Mouse (Mus musculus): ENCODE data around the gene Chmp6. TPM values are rescaled to one million over a fixed set of nuclear protein-coding genes. Genes with fewer than 3 reads are reported as not detected.

Chmp6 gene
- total and polyA plus RNA-seq, 3 experiments: 50.3 to 70.6 (median 59.7) TPM

- Histone ChIP-seq H3K4me3 (replicated peaks in 1 of 3; ENCODE audit: low read depth in 2 of 3, low read length in 2 of 3, poor library complexity in 1 of 3) (no peak overlapping the region), H3K4me1 (ENCODE audit: control insufficient read depth in 1 of 2, insufficient read depth in 2 of 2) (peaks cover 25 to 59% of the 10 kb centered on the region in 2 experiments), H3K36me3 (replicated peaks in 1 of 2; ENCODE audit: control insufficient read depth in 1 of 2, insufficient read depth in 1 of 2, low read length in 1 of 2) (peaks cover 0 to 2% of the 10 kb centered on the region in 2 experiments), H3K4me2 (ENCODE audit: insufficient read depth, low read depth, poor library complexity, severe bottlenecking) (peak overlapping the region; percentile 12), H3K27me3 (replicated peaks) (no peaks in the 10 kb centered on the region), H3K27ac (ENCODE audit: insufficient read depth, low read depth) (no peak overlapping the region), H3K9me3 (replicated peaks; ENCODE audit: low read length) (no peaks in the 10 kb centered on the region), H3K9ac (ENCODE audit: insufficient read depth, low read depth) (no peak overlapping the region), H3K79me2 (replicated peaks; ENCODE audit: control insufficient read depth, extremely low read depth, insufficient read depth, poor library complexity, severe bottlenecking) (no peaks in the 10 kb centered on the region)
- in situ Hi-C loops (cut with MboI; ENCODE audit: low pct_ligation_motif_present, low pct_unique_long_range_greater_than_20kb, low sequenced_read_pairs) (no loop called here), dilution Hi-C loops (cut with MboI; ENCODE audit: extremely low pct_ligation_motif_present, extremely low pct_unique_long_range_greater_than_20kb, low sequenced_read_pairs) (no loop called here)
- TF ChIP-seq IRF4 (IDR thresholded peaks at IDR 0.05; ENCODE audit: low read depth, low read length): peak; percentile 99
- TF ChIP-seq CHD2 (IDR thresholded peaks at IDR 0.05; ENCODE audit: low read length): peak; percentile 45; the same call in 1 of the 2 replicates
- TF ChIP-seq RCOR1 (conservative IDR thresholded peaks at IDR 0.05; ENCODE audit: low read depth, low read length): peak; percentile 87
- TF ChIP-seq TBP (conservative IDR thresholded peaks at IDR 0.05; ENCODE audit: low read depth, low read length): no peak
- 0 out of 2 replicates have a peak, but pooled peaks have one; percentile 25 for TF ChIP-seq UBTF (IDR thresholded peaks at IDR 0.05; ENCODE audit: low read depth, low read length)
- peak; percentile 56 for TF ChIP-seq JUN (IDR thresholded peaks at IDR 0.05; ENCODE audit: insufficient read depth, low read depth, low read length)
- peak; percentile 66 for TF ChIP-seq MEF2A (IDR thresholded peaks at IDR 0.05; ENCODE audit: borderline replicate concordance, low read depth, low read length)
- no peak for TF ChIP-seq HCFC1 (IDR thresholded peaks at IDR 0.05; ENCODE audit: low read depth, low read length)
- peak; percentile 30; the same call in 1 of the 2 replicates for TF ChIP-seq SIN3A (IDR thresholded peaks at IDR 0.05; ENCODE audit: low read length)
- TF ChIP-seq USF1 (IDR thresholded peaks at IDR 0.05; ENCODE audit: low read depth, low read length): no peak
- TF ChIP-seq MAX (IDR thresholded peaks at IDR 0.05; ENCODE audit: low read length): peak; percentile 74
- peak; percentile 85 for TF ChIP-seq ETS1 (conservative IDR thresholded peaks at IDR 0.05; ENCODE audit: low read depth, low read length)
- TF ChIP-seq GABPA (IDR thresholded peaks at IDR 0.05; ENCODE audit: insufficient replicate concordance, low read depth, low read length): no peak
- peak; percentile 93 for TF ChIP-seq MYC (IDR thresholded peaks at IDR 0.05; ENCODE audit: low read depth, low read length)
- TF ChIP-seq KAT2A (IDR thresholded peaks at IDR 0.05; ENCODE audit: insufficient replicate concordance, low read length): no peak
- no peak; the same call in 1 of the 2 replicates for TF ChIP-seq USF2 (conservative IDR thresholded peaks at IDR 0.05; ENCODE audit: low read depth, low read length)
- TF ChIP-seq TCF12 (IDR thresholded peaks at IDR 0.05; ENCODE audit: low read depth, low read length): peak; percentile 95
- peak; percentile 99 for TF ChIP-seq EP300 (IDR thresholded peaks at IDR 0.05; ENCODE audit: low read length)
- TF ChIP-seq MAFK (IDR thresholded peaks at IDR 0.05; ENCODE audit: insufficient replicate concordance, low read length): no peak
- no peak for TF ChIP-seq ZMIZ1 (IDR thresholded peaks at IDR 0.05; ENCODE audit: low read depth, low read length)
- peak; percentile 66 for TF ChIP-seq JUND (conservative IDR thresholded peaks at IDR 0.05; ENCODE audit: low read depth, low read length)
- TF ChIP-seq BHLHE40 (IDR thresholded peaks at IDR 0.05; ENCODE audit: low read depth, low read length): peak; percentile 97
- TF ChIP-seq MXI1 (IDR thresholded peaks at IDR 0.05; ENCODE audit: low read depth, low read length): peak; percentile 45; the same call in 1 of the 2 replicates
- TF ChIP-seq ELF1 (IDR thresholded peaks at IDR 0.05; ENCODE audit: low read depth, low read length): no peak
- peak; percentile 89 for DNase-seq (ENCODE audit: extremely low read depth)
These were observed 41.6 kb downstream of the Chmp6 start for GRCm38 (mm10) chr11:119954749-119955337.
